Mouse (Mus musculus) forebrain, embryonic 10.5 days (tissue): ENCODE data around the gene Slc6a9. TPM values are rescaled to one million over a fixed set of nuclear protein-coding genes. Genes with fewer than 3 reads are reported as not detected.
A peak's percentile ranks its signal among the peaks of the same experiment; 100 is the strongest.

Experiments used
- DNase-seq: peaks from one replicate; pipeline ENCODE4 v3.0.0-alpha.2; 2017; ENCODE audit warnings: low spot score; ENCODE audit errors: extremely low spot score
- H3K27ac ChIP-seq: fragments of 300-500 bp; sonication (generic); 2 replicates; pipeline ENCODE4 v1.5.1; 2016; ENCODE audit warnings: mild to moderate bottlenecking
- H3K27me3 ChIP-seq: fragments of 300-500 bp; sonication (generic); 2 replicates; pipeline ENCODE4 v1.6.1; 2016; ENCODE audit warnings: mild to moderate bottlenecking; ENCODE audit not compliant: poor library complexity, severe bottlenecking
- H3K36me3 ChIP-seq: fragments of 300-500 bp; sonication (generic); replicated peaks from 2 replicates; pipeline ENCODE4 v1.6.1; 2016; ENCODE audit warnings: mild to moderate bottlenecking, moderate library complexity
- H3K4me1 ChIP-seq: fragments of 300-500 bp; sonication (generic); 2 replicates; pipeline ENCODE4 v1.6.1; 2016
- H3K4me3 ChIP-seq: fragments of 300-500 bp; sonication (generic); 2 replicates; pipeline ENCODE4 v1.5.1; 2016; ENCODE audit warnings: mild to moderate bottlenecking, moderate library complexity
- H3K9me3 ChIP-seq: fragments of 300-500 bp; sonication (generic); 2 replicates; pipeline ENCODE4 v1.6.1; 2016; ENCODE audit warnings: mild to moderate bottlenecking, moderate library complexity
- WGBS: fragments of 180-500 bp; shearing (Covaris S2); methylation state at CpG from one replicate; pipeline ENCODE4 v1.1.7; 2016; 5-methylcytosine and 5-hydroxymethylcytosine counted together
- polyA plus RNA-seq: library from polyadenylated mRNA; unstranded; fragments of >200 nt; fragmentation: Nextera tagmentation; extraction: Ambion mirVana; gene quantifications from 2 replicates; pipeline ENCODE4 v1.2.1, GENCODE M21; 2016

Gene Slc6a9
- polyA plus RNA-seq, 1 experiment from 2014 or later: 9.1 TPM

GRCm38 (mm10) chr4:117885994-117886393 is 51.7 kb downstream of the Slc6a9 start:
- Histone ChIP-seq H3K4me1 (peaks cover 64% of the 10 kb centered on the region), H3K9me3 (no peaks in the 10 kb centered on the region), H3K36me3 (peaks cover 53% of the 10 kb centered on the region), H3K4me3 (peak overlapping the region; percentile 69), H3K27me3 (no peaks in the 10 kb centered on the region), H3K27ac (no peak overlapping the region)
- WGBS: 84% methylated on average over 9 of the region's 9 CpGs
- no peak for DNase-seq

GRCm38 (mm10) chr4:117886644-117887043 is 52.3 kb downstream of the Slc6a9 start:
- Histone ChIP-seq H3K36me3 (peaks cover 46% of the 10 kb centered on the region), H3K4me3 (peak overlapping the region; percentile 69), H3K27ac (peak overlapping the region; percentile 83), H3K4me1 (peaks cover 63% of the 10 kb centered on the region), H3K9me3 (no peaks in the 10 kb centered on the region), H3K27me3 (no peaks in the 10 kb centered on the region)
- WGBS: 4% methylated on average over 24 of the region's 24 CpGs
- no peak for DNase-seq

- Histone ChIP-seq H3K9me3 (no peaks in the 10 kb centered on the region), H3K4me3 (peak within 1 kb of the TSS; percentile 69), H3K27me3 (no peaks in the 10 kb centered on the region), H3K27ac (peak within 1 kb of the TSS; percentile 83), H3K36me3 (peaks cover 46% of the 10 kb centered on the region), H3K4me1 (peaks cover 61% of the 10 kb centered on the region)
- peak; percentile 94 for DNase-seq
- under 1% methylated on average over 37 of the region's 37 CpGs for WGBS
Measured at GRCm38 (mm10) chr4:117887133-117887532, 52.8 kb downstream of the Slc6a9 start, which contains the start of gene Atp6v0b. Gene Atp6v0b, minus strand, starts transcription at chr4:117887333.

GRCm38 (mm10) chr4:117887920-117888319 is 53.6 kb downstream of the Slc6a9 start:
- Histone ChIP-seq H3K4me1 (peaks cover 57% of the 10 kb centered on the region), H3K4me3 (peak overlapping the region; percentile 69; the same call in 1 of the 2 replicates), H3K27me3 (no peaks in the 10 kb centered on the region), H3K27ac (no peak overlapping the region), H3K36me3 (peaks cover 46% of the 10 kb centered on the region), H3K9me3 (no peaks in the 10 kb centered on the region)
- 80% methylated on average over 2 of the region's 2 CpGs for WGBS
- DNase-seq: no peak

- H3K4me3 ChIP-seq: no peak overlapping the region
- no peaks in the 10 kb centered on the region for H3K27me3 ChIP-seq
- DNase-seq: no peak
- WGBS: 95% methylated on average over 15 of the region's 15 CpGs
- peaks cover 45% of the 10 kb centered on the region for H3K4me1 ChIP-seq
- peaks cover 50% of the 10 kb centered on the region for H3K36me3 ChIP-seq
- no peaks in the 10 kb centered on the region for H3K9me3 ChIP-seq
- no peak overlapping the region for H3K27ac ChIP-seq
Measured at GRCm38 (mm10) chr4:117889471-117889870, 55.2 kb downstream of the Slc6a9 start.

GRCm38 (mm10) chr4:117890031-117890430 is 55.7 kb downstream of the Slc6a9 start:
- 0 out of 2 replicates have a peak overlapping the region, but pooled peaks have one; percentile 87 for H3K4me3 ChIP-seq
- DNase-seq: no peak
- 91% methylated on average over 14 of the region's 14 CpGs for WGBS

GRCm38 (mm10) chr4:117890750-117891149 is 56.4 kb downstream of the Slc6a9 start:
- H3K4me3 ChIP-seq: peak overlapping the region; percentile 87
- no peaks in the 10 kb centered on the region for H3K27me3 ChIP-seq
- WGBS: 73% methylated on average over 8 of the region's 8 CpGs
- H3K4me1 ChIP-seq: peaks cover 37% of the 10 kb centered on the region
- DNase-seq: no peak
- H3K36me3 ChIP-seq: peaks cover 50% of the 10 kb centered on the region
- no peaks in the 10 kb centered on the region for H3K9me3 ChIP-seq
- H3K27ac ChIP-seq: no peak overlapping the region

More at GRCm38 (mm10) chr4:117890031-117890430, 55.7 kb downstream of the Slc6a9 start:
- Histone ChIP-seq H3K27ac (no peak overlapping the region), H3K9me3 (no peaks in the 10 kb centered on the region), H3K27me3 (no peaks in the 10 kb centered on the region), H3K4me1 (peaks cover 44% of the 10 kb centered on the region), H3K36me3 (peaks cover 50% of the 10 kb centered on the region)

- Histone ChIP-seq H3K27ac (peak within 1 kb of the TSS; percentile 62), H3K27me3 (no peaks in the 10 kb centered on the region), H3K4me3 (peak within 1 kb of the TSS; percentile 87), H3K4me1 (peaks cover 27% of the 10 kb centered on the region), H3K36me3 (peaks cover 56% of the 10 kb centered on the region), H3K9me3 (no peaks in the 10 kb centered on the region)
- under 1% methylated on average over 21 of the region's 21 CpGs for WGBS
- DNase-seq: peak; percentile 85
Measured at GRCm38 (mm10) chr4:117891738-117892161, 57.4 kb downstream of the Slc6a9 start, which contains the start of gene Dph2. Gene Dph2, minus strand, starts transcription at chr4:117892032.

GRCm38 (mm10) chr4:117893376-117893775 is 59.1 kb downstream of the Slc6a9 start:
- H3K4me3 ChIP-seq: no peak overlapping the region
- H3K36me3 ChIP-seq: peaks cover 72% of the 10 kb centered on the region
- no peaks in the 10 kb centered on the region for H3K27me3 ChIP-seq
- no peak for DNase-seq
- H3K9me3 ChIP-seq: no peaks in the 10 kb centered on the region
- 24% methylated on average over 9 of the region's 9 CpGs for WGBS
- H3K4me1 ChIP-seq: peaks cover 18% of the 10 kb centered on the region
- H3K27ac ChIP-seq: no peak overlapping the region

GRCm38 (mm10) chr4:117894601-117895000 is 60.3 kb downstream of the Slc6a9 start:
- H3K9me3 ChIP-seq: no peaks in the 10 kb centered on the region
- H3K27ac ChIP-seq: no peak overlapping the region
- no peaks in the 10 kb centered on the region for H3K27me3 ChIP-seq
- H3K4me1 ChIP-seq: peaks cover 18% of the 10 kb centered on the region
- H3K4me3 ChIP-seq: no peak overlapping the region
- DNase-seq: no peak
- 93% methylated on average over 8 of the region's 8 CpGs for WGBS
- H3K36me3 ChIP-seq: peaks cover 75% of the 10 kb centered on the region

GRCm38 (mm10) chr4:117895339-117895738 is 61.0 kb downstream of the Slc6a9 start:
- Histone ChIP-seq H3K9me3 (no peaks in the 10 kb centered on the region), H3K36me3 (peaks cover 75% of the 10 kb centered on the region), H3K4me1 (peaks cover 18% of the 10 kb centered on the region), H3K27ac (no peak overlapping the region), H3K27me3 (no peaks in the 10 kb centered on the region), H3K4me3 (no peak overlapping the region)
- WGBS: 89% methylated on average over 7 of the region's 7 CpGs
- DNase-seq: no peak

GRCm38 (mm10) chr4:117896031-117896430 is 61.7 kb downstream of the Slc6a9 start:
- H3K27me3 ChIP-seq: no peaks in the 10 kb centered on the region
- H3K9me3 ChIP-seq: no peaks in the 10 kb centered on the region
- H3K4me3 ChIP-seq: no peak overlapping the region
- H3K36me3 ChIP-seq: peaks cover 76% of the 10 kb centered on the region
- H3K4me1 ChIP-seq: peaks cover 12% of the 10 kb centered on the region
- 94% methylated on average over 6 of the region's 6 CpGs for WGBS
- no peak overlapping the region for H3K27ac ChIP-seq
- DNase-seq: no peak

GRCm38 (mm10) chr4:117898111-117898510 is 63.8 kb downstream of the Slc6a9 start:
- H3K4me1 ChIP-seq: no peaks in the 10 kb centered on the region
- H3K36me3 ChIP-seq: peaks cover 97% of the 10 kb centered on the region
- 84% methylated on average over 3 of the region's 3 CpGs for WGBS
- no peaks in the 10 kb centered on the region for H3K9me3 ChIP-seq
- DNase-seq: no peak
- no peak overlapping the region for H3K4me3 ChIP-seq
- H3K27ac ChIP-seq: no peak overlapping the region
- H3K27me3 ChIP-seq: no peaks in the 10 kb centered on the region
